Mouse (Mus musculus) macrophage (primary cell): Measurements from ENCODE around the gene Zyx. TPM values are rescaled to one million over a fixed set of nuclear protein-coding genes. Genes with fewer than 3 reads are reported as not detected.

Source experiments
- H3K27ac ChIP-seq: fragments of 350-480 bp; formaldehyde crosslinking; 2 replicates; pipeline ENCODE4 v1.9.0; 2021
- H3K36me3 ChIP-seq: fragments of 350-480 bp; formaldehyde crosslinking; 2 replicates; pipeline ENCODE4 v1.9.0; 2021; ENCODE audit errors: inconsistent target
- H3K4me3 ChIP-seq: fragments of 350-480 bp; formaldehyde crosslinking; 2 replicates; pipeline ENCODE4 v1.9.0; 2021; ENCODE audit errors: inconsistent target
- H3K79me2 ChIP-seq: fragments of 350-480 bp; formaldehyde crosslinking; 2 replicates; pipeline ENCODE4 v1.9.0; 2021; ENCODE audit errors: inconsistent target
- WGBS: methylation state at CpG from one replicate; pipeline ENCODE4 v1.1.7; 2026; ENCODE audit warnings: inconsistent platforms; ENCODE audit not compliant: missing documents; 5-methylcytosine and 5-hydroxymethylcytosine counted together
- polyA plus RNA-seq: library from polyadenylated mRNA; stranded (reverse); fragments of 250-400 nt; gene quantifications from 3 replicates; pipeline ENCODE4 v1.2.4, GENCODE M21; 2018; ENCODE audit warnings: inconsistent platforms

Gene Zyx
- polyA plus RNA-seq, 1 experiment from 2014 or later: 176 TPM

- Histone ChIP-seq H3K27ac (no peak overlapping the region), H3K4me3 (no peak overlapping the region), H3K36me3 (peaks cover 59% of the 10 kb centered on the region), H3K79me2 (peaks cover 20% of the 10 kb centered on the region)
- WGBS: 92% methylated on average over 13 of the region's 13 CpGs
These were observed 6.6 kb downstream of the Zyx start for GRCm38 (mm10) chr6:42355794-42356600.

- Histone ChIP-seq H3K79me2 (peaks cover 11% of the 10 kb centered on the region; the same call in 1 of the 2 replicates), H3K4me3 (no peak overlapping the region), H3K27ac (no peak overlapping the region), H3K36me3 (peaks cover 59% of the 10 kb centered on the region)
- 100% methylated on average over 5 of the region's 5 CpGs for WGBS
These were observed 7.5 kb downstream of the Zyx start for GRCm38 (mm10) chr6:42356913-42357312.

DNA sequence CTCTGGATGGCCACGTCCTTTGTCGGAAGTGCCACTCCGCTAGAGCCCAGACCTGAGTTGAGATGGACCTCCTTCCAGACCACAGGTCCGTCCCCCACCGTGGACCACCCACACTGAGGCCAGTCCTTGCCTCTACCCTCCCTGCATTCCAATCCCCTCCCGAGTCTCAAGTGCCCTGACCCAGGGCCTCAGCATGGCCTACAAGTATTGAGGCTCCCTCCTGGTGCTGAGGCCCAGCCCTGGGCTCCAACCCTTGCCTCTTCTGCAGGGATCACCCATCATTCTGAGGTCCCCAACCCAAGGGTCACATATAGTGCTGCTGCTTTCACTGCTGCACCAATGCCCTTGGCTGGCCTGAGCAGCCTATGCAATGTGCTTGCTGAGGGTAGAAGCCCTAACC is 8.5 kb downstream of the Zyx start:
- WGBS: 88% methylated on average over 6 of the region's 6 CpGs
- no peak overlapping the region for H3K27ac ChIP-seq
- peaks cover 59% of the 10 kb centered on the region for H3K36me3 ChIP-seq
- H3K4me3 ChIP-seq: no peak overlapping the region
- peaks cover 9% of the 10 kb centered on the region; the same call in 1 of the 2 replicates for H3K79me2 ChIP-seq

DNA sequence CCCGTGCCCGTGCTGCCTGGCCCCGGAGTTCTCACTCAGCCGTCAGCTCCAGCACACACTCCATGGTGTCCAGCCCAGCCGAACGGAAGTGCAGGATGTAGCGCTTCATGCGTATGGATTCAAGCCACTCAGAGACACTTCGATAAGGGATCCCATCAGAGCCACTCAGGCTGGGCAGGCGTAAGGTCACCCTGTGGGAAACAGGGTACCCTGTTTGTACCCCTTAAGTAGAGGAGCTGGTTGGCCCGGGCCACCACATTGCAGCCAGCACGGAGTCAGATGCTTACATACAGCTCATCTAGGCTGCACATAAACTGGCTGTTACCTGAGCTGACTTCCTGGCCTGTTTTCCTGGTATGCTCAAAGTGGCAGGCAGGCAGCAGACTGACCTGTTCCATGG is 9.5 kb downstream of the Zyx start:
- 97% methylated on average over 12 of the region's 12 CpGs for WGBS
- Histone ChIP-seq H3K36me3 (peaks cover 59% of the 10 kb centered on the region), H3K27ac (no peak overlapping the region), H3K79me2 (peaks cover 9% of the 10 kb centered on the region; the same call in 1 of the 2 replicates), H3K4me3 (no peak overlapping the region)

DNA sequence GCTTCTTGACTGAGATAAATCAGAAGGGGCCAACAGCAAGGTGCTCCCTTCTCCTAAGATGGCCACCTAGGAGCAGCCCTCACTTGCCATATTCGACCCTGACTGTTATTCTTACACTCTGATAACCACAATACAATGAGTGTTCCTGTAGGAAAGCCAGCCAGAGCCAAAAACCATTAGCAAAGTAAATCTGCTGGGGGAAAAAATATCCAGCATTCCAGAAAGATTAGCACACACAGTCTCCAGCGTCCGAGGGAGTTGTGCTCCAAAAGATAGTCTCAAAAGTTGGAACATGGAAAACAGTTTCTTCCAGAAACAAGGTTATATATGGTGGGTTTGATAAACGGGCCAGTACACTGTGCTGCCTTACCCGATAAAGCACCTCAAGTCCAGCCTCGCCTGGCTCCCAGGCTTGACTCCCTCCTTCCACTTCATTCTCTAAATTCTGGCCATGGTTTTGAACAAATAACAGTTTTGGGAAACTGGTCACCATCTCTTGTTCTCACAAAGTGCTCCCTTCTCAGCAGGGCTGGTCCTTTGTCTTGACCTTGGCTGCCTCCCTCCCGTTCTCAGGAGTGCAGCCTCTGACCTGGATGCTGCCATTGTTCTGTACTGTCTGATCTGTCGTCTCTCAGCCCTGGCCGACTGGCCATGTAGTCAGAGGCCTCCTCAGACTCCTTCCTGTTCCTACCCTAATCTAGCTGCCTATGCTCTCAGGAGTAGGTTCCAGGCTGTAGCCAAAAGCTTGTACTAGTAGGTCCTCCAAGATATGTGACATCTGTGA is 10.1 kb downstream of the Zyx start:
- H3K36me3 ChIP-seq: peaks cover 59% of the 10 kb centered on the region
- peaks cover 6% of the 10 kb centered on the region; the same call in 1 of the 2 replicates for H3K79me2 ChIP-seq
- H3K4me3 ChIP-seq: no peak overlapping the region
- 88% methylated on average over 9 of the region's 9 CpGs for WGBS
- H3K27ac ChIP-seq: no peak overlapping the region

DNA sequence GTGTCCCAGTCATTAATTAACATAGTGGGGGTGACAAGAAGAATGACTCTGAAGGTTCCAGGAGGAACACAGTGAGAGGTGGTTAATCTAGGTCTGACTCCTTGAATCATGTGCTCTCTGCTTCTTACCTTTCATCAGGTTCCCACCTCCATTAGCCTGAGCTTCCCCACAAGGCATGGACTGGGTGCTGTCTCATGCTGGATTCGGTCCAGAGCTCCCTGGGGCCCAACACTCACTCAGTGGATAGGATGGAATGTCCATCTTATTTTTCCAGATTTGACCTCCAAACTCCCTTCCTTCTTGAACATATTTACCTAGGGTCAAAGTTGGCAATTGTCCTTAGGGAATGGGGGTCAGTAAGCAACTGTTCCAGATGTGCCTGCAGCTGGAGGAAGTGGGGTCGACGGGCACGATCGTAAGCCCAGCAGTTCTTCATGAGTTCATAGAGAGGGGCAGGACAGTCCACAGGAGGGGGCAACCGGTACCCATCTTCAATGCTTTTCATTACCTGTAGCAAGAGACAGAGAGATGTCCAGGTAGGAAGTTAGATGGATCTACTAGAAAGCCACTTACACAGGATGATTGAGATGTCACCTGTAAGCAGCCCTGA is 10.9 kb downstream of the Zyx start:
- Histone ChIP-seq H3K79me2 (no peaks in the 10 kb centered on the region; the same call in 1 of the 2 replicates), H3K27ac (no peak overlapping the region), H3K36me3 (peaks cover 53% of the 10 kb centered on the region), H3K4me3 (no peak overlapping the region)
- 93% methylated on average over 6 of the region's 6 CpGs for WGBS

DNA sequence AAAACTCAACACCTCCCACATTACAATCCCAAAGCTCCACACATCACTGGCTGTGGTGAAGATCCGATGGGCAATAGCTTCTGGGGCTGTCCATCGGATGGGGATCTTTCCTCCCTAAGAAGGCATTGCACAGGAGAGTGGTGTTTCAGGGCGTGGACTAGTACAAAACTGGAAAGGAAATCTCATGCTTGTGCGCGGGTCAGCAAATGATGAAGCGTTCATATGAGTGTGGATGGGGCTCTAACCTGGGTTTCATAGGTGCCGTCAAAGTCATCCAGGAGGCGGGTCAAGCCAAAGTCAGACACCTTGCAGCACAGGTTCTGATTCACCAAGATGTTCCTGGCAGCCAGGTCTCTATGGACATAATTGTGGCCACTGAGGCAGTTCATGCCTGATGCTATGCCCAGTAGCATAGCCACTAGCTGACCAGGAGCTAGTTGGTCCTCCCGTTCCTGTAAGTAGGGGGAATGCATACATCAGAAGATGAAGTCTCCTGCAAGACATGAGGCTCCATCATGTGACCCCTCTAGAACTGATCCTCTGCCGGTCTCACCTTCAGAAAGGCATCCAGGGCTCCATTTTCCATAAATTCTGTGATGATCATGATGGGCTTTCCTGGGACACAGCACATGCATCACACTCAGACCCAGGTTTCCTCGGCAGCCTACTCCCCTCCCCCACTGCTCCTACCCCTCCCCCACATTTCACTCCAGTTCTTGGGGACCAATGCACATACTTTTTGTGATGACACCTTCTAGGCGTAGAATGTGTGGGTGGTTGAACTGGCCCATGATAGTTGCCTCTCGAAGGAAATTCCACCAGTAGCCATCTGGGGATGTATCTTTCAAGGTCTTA is 11.8 kb downstream of the Zyx start:
- WGBS: 91% methylated on average over 11 of the region's 13 CpGs
- H3K79me2 ChIP-seq: no peaks in the 10 kb centered on the region; the same call in 1 of the 2 replicates
- peaks cover 44% of the 10 kb centered on the region for H3K36me3 ChIP-seq

DNA sequence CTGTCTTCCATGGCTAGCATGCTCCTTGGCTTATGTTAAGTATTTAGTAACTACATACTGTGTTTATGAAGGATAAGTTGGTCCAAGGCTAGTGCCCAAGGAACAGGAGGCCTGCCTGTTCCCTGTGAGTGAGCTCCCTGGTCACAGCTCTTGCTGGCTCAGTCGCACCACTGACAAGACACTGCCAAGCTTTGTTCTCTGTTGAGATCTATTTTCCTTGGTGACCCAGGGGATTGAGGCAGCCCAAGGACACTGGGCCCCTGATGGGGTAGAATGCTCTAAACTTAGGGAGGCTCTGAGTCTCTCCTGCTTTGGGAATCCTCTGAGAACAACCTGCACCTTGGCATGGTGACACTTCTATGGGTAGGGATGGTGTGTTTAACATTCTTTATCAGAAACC is 12.6 kb downstream of the Zyx start:
- Histone ChIP-seq H3K27ac (no peak overlapping the region), H3K79me2 (no peaks in the 10 kb centered on the region), H3K4me3 (no peak overlapping the region), H3K36me3 (peaks cover 36% of the 10 kb centered on the region)
- WGBS: 64% methylated on average over 1 of the region's 1 CpGs

More for the DNA sequence above, 11.8 kb downstream of the Zyx start:
- no peak overlapping the region for H3K4me3 ChIP-seq
- H3K27ac ChIP-seq: no peak overlapping the region

GRCm38 (mm10) chr6:42362497-42362896 is 13.1 kb downstream of the Zyx start:
- no peak overlapping the region for H3K4me3 ChIP-seq
- peaks cover 31% of the 10 kb centered on the region for H3K36me3 ChIP-seq
- no peak overlapping the region for H3K27ac ChIP-seq
- 88% methylated on average over 1 of the region's 1 CpGs for WGBS
- no peaks in the 10 kb centered on the region for H3K79me2 ChIP-seq

DNA sequence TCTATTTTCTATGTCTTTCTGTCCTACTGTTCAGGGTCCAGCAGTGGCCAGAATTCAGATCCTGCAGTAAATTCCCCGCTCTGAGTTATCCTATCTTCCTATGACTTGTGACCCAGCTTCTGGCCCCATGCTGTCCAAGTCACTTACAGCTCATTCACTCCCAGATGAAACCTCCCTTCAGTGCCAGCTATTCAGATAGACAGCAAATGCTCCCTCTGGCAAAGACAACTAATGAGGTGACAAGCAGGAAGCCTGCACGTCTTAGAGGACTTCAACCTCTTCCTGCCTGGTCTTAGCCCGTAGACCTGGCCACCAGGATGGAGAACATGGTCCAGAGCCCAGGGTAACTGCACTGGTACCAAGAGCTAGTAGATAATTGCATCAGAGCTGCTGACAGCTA is 13.5 kb downstream of the Zyx start:
- 45% methylated on average over 3 of the region's 3 CpGs for WGBS
- Histone ChIP-seq H3K79me2 (no peaks in the 10 kb centered on the region), H3K36me3 (peaks cover 27% of the 10 kb centered on the region), H3K27ac (no peak overlapping the region), H3K4me3 (no peak overlapping the region)

DNA sequence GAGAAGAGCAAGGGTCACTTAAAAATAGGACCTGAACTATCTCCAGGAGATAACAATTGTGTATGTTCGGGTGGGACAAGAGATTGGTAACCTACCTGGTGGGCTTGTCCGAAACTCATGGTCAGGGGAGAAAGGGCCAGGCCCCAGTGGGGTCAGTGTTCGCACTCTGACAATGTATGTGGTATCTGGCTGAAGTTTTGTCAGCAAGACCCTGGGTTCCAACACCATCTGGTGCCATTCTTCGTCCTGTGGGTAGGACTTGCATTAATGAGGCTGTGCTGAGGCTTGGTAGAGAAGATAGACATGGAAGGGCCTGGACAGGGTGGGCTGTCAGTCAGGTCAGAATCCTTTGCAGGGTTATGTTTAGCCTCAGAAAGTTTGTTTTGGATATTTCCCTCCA is 14.6 kb downstream of the Zyx start:
- WGBS: 89% methylated on average over 4 of the region's 4 CpGs

DNA sequence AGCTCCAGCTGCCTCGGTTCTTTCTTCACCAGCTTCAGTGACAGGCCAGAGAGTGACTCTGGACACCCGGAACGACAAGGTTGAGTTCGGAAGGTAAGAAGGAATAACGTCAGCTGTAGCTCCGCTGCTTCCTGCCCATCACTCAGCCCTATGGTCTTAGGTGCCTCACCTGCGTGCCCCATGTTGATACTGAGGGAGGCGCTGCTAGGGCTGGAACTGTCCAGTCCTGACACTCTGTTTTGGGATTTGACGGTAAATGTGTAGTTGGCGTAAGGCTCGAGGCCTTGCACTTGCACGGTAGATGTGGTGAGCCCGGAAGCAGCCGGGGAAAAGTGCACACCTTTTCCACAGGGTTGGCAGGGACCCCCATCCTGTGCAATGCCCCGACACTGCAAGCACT is 15.2 kb downstream of the Zyx start:
- no peaks in the 10 kb centered on the region for H3K79me2 ChIP-seq
- no peak overlapping the region for H3K27ac ChIP-seq
- 97% methylated on average over 15 of the region's 15 CpGs for WGBS
- H3K4me3 ChIP-seq: no peak overlapping the region
- peaks cover 10% of the 10 kb centered on the region for H3K36me3 ChIP-seq

More for the DNA sequence above, 14.6 kb downstream of the Zyx start:
- Histone ChIP-seq H3K27ac (no peak overlapping the region), H3K4me3 (no peak overlapping the region), H3K36me3 (peaks cover 16% of the 10 kb centered on the region), H3K79me2 (no peaks in the 10 kb centered on the region)

GRCm38 (mm10) chr6:42365215-42365614 is 15.8 kb downstream of the Zyx start:
- H3K4me3 ChIP-seq: no peak overlapping the region
- 95% methylated on average over 5 of the region's 6 CpGs for WGBS
- H3K27ac ChIP-seq: no peak overlapping the region
- no peaks in the 10 kb centered on the region for H3K79me2 ChIP-seq
- H3K36me3 ChIP-seq: peaks cover 5% of the 10 kb centered on the region; the same call in 1 of the 2 replicates

GRCm38 (mm10) chr6:42369870-42370269 is 20.4 kb downstream of the Zyx start:
- H3K4me3 ChIP-seq: no peak overlapping the region
- no peaks in the 10 kb centered on the region for H3K79me2 ChIP-seq
- H3K27ac ChIP-seq: no peak overlapping the region
- WGBS: 97% methylated on average over 3 of the region's 3 CpGs
- no peaks in the 10 kb centered on the region for H3K36me3 ChIP-seq
